In genomic region chrX:77568013-77568412, GRCm38 (mm10) we compare ENCODE assay signal across 19 mouse cellular contexts. TPM values are rescaled to one million over a fixed set of nuclear protein-coding genes. Genes with fewer than 3 reads are reported as not detected.
DNase-seq lines count a peak whose midpoint lies in the region; TF ChIP-seq lines count a peak whose summit lies in the region.
"Had no signal": no experiment of that assay in that cellular context is flagged by ENCODE, and none has a peak within 500 bp of the region (broad histone marks: within the 10 kb centered on the region; RNA-seq: fewer than 3 reads in every experiment).

No protein-coding gene starts in this region.

- TF ChIP-seq CTCF in ES-Bruce4 (IDR thresholded peaks at IDR 0.05; ENCODE audit: low read depth, low read length): no peak
- TF ChIP-seq CTCF in cerebellum, adult 2 months (IDR thresholded peaks at IDR 0.05; ENCODE audit: borderline replicate concordance, insufficient read depth, low read depth, low read length): no peak

- peaks cover 2% of the 10 kb centered on the region for H3K27me3 ChIP-seq in ES-Bruce4 (ENCODE audit: control insufficient read depth, insufficient read depth, low read length, poor library complexity, severe bottlenecking)
- H3K27me3 ChIP-seq in cerebellum, adult 2 months (ENCODE audit: control insufficient read depth, insufficient read depth, low read length): no peaks in the 10 kb centered on the region
- H3K27me3 ChIP-seq: CH12.LX; embryonic facial prominence, embryonic 12.5 days; forebrain, embryonic 13.5 days; forebrain, embryonic 15.5 days had no signal

- WGBS in cerebellum, adult 2 months: 51% methylated on average over 2 of the region's 2 CpGs

- H3K4me3 ChIP-seq in ES-Bruce4 (ENCODE audit: low read depth, low read length) (no peak overlapping the region), ES-E14 (ENCODE audit: insufficient read depth in 1 of 2, low read depth in 1 of 2, low read length in 2 of 2, poor library complexity in 1 of 2, severe bottlenecking in 1 of 2) (no peak overlapping the region)
- no peak overlapping the region for H3K4me3 ChIP-seq in cerebellum, adult 2 months (replicated peaks; ENCODE audit: insufficient read depth, low read depth, low read length)
- H3K4me3 ChIP-seq: embryonic facial prominence, embryonic 10.5 days; embryonic facial prominence, embryonic 12.5 days; forebrain, embryonic 13.5 days; forebrain, embryonic 15.5 days had no signal

- in situ Hi-C loops in ES-E14 (cut with MboI; ENCODE audit: low sequenced_read_pairs in 2 of 2, unreplicated experiment in 2 of 2): no loop called here

- H3K27ac ChIP-seq in ES-Bruce4 (ENCODE audit: insufficient read depth, low read length) (no peak overlapping the region), ES-E14 (ENCODE audit: insufficient read depth, low read depth, low read length, poor library complexity, severe bottlenecking) (no peak overlapping the region)
- H3K27ac ChIP-seq in cerebellum, adult 2 months (ENCODE audit: insufficient read depth, low read length): no peak overlapping the region
- H3K27ac ChIP-seq: embryonic facial prominence, embryonic 10.5 days; embryonic facial prominence, embryonic 12.5 days; forebrain, embryonic 13.5 days; forebrain, embryonic 15.5 days had no signal

- H3K9ac ChIP-seq in ES-Bruce4 (ENCODE audit: low read depth, poor library complexity, severe bottlenecking): no peak overlapping the region
- no peak overlapping the region for H3K9ac ChIP-seq in ES-E14 (ENCODE audit: insufficient read depth, low read depth, low read length, poor library complexity, severe bottlenecking)
- H3K9ac ChIP-seq: embryonic facial prominence, embryonic 12.5 days; forebrain, embryonic 13.5 days; forebrain, embryonic 15.5 days; forebrain, postnatal 0 days had no signal

- TF ChIP-seq EP300 in ES-Bruce4 (IDR thresholded peaks at IDR 0.05; ENCODE audit: insufficient read depth, low read depth, low read length): 0 out of 2 replicates have a peak, but pooled peaks have one; percentile 2

- H3K4me1 ChIP-seq in ES-Bruce4 (ENCODE audit: control insufficient read depth, insufficient read depth, low read length) (no peaks in the 10 kb centered on the region), ES-E14 (ENCODE audit: control insufficient read depth in 2 of 2, insufficient read depth in 2 of 2, low read length in 2 of 2, poor library complexity in 1 of 2) (peaks cover 0 to 5% of the 10 kb centered on the region in 2 experiments; a peak in 1 of 4 replicates)
- H3K4me1 ChIP-seq in cerebellum, adult 2 months (ENCODE audit: control insufficient read depth, insufficient read depth, low read length): peaks cover 3% of the 10 kb centered on the region; the same call in 1 of the 2 replicates
- H3K4me1 ChIP-seq: embryonic facial prominence, embryonic 10.5 days; embryonic facial prominence, embryonic 12.5 days; forebrain, embryonic 13.5 days; forebrain, embryonic 15.5 days had no signal

- no peak for TF ChIP-seq POLR2A in ES-Bruce4 (IDR thresholded peaks at IDR 0.05; ENCODE audit: insufficient read depth, low read length)
- TF ChIP-seq POLR2A in cerebellum, adult 2 months (IDR thresholded peaks at IDR 0.05; ENCODE audit: borderline replicate concordance, insufficient read depth, low read length): no peak

- peak; percentile 57 for DNase-seq in ES-E14 (ENCODE audit: low read depth, low spot score)
- peak; percentile 53 for DNase-seq in WW6 (ENCODE audit: low read depth, low spot score)
- DNase-seq in adrenal gland, postnatal 4 days (ENCODE audit: low spot score in 2 of 2): no peak
- DNase-seq in cerebellum, adult 2 months: no peak
- DNase-seq in urinary bladder, adult 2 months (ENCODE audit: low spot score): no peak
- DNase-seq: adrenal gland, adult 8-10 months; adrenal gland, postnatal 14 days; B cell, adult 2 months; cerebellum, adult 11-12 months; cerebellum, adult 8-10 months; cerebellum, adult 9-11 months; cerebellum, postnatal 25 days; forebrain, postnatal 0 days had no signal

- H3K36me3 ChIP-seq in ES-Bruce4 (ENCODE audit: control insufficient read depth, insufficient read depth, low read length, poor library complexity, severe bottlenecking) (no peaks in the 10 kb centered on the region), ES-E14 (ENCODE audit: control insufficient read depth, insufficient read depth, low read length, poor library complexity, severe bottlenecking) (no peaks in the 10 kb centered on the region)
- H3K36me3 ChIP-seq: embryonic facial prominence, embryonic 10.5 days; embryonic facial prominence, embryonic 12.5 days; forebrain, embryonic 15.5 days had no signal

- H3K9me3 ChIP-seq in ES-Bruce4 (replicated peaks; ENCODE audit: control insufficient read depth, insufficient read depth, low read length, poor library complexity, severe bottlenecking): no peaks in the 10 kb centered on the region
- no peaks in the 10 kb centered on the region for H3K9me3 ChIP-seq in ES-E14 (ENCODE audit: control insufficient read depth, insufficient read depth, low read depth, low read length)
- H3K9me3 ChIP-seq: embryonic facial prominence, embryonic 10.5 days; embryonic facial prominence, embryonic 12.5 days; forebrain, embryonic 13.5 days; forebrain, embryonic 15.5 days had no signal

TF ChIP-seq in ES-E14, 5 proteins besides CTCF, POLR2A, EP300 and RAD21:
- TF ChIP-seq HCFC1 (IDR thresholded peaks at IDR 0.05; ENCODE audit: borderline replicate concordance, insufficient read depth, low read length) (no peak), ZC3H11A (IDR thresholded peaks at IDR 0.05; ENCODE audit: borderline replicate concordance, low read depth, low read length) (no peak), CHD2 (IDR thresholded peaks at IDR 0.05; ENCODE audit: low read depth, low read length) (0 out of 2 replicates have a peak, but pooled peaks have one; percentile 21), ZNF384 (IDR thresholded peaks at IDR 0.05; ENCODE audit: low read depth, low read length) (no peak), MAFK (IDR thresholded peaks at IDR 0.05; ENCODE audit: insufficient read depth, low read depth, low read length) (0 out of 2 replicates have a peak, but pooled peaks have one; percentile 23)
TF ChIP-seq in ES-E14: peak in this region for 2.

RNA-seq across cellular contexts. Expression of gene Tbl1x, which starts 57.2 kb away (rescaled TPM):
- polyA plus RNA-seq in ES-Bruce4 (2011; ENCODE audit: insufficient read depth, insufficient read length, low read depth, missing spikeins): 67.4 and 70.4 TPM in 2 replicates
- total RNA-seq in ES-E14 (2012; rRNA removed): 33.7 and 35.5 TPM in 2 replicates
- 10 to 100 TPM; 82.3 to 88.5 TPM for total RNA-seq in adrenal gland, postnatal 4 days (2021)
- polyA plus RNA-seq in cerebellum, adult 2 months (2012; rRNA removed): 30.1 and 31.3 TPM in 2 replicates
- 37.2 and 44.1 TPM in 2 replicates for polyA plus RNA-seq in urinary bladder, adult 2 months (2012; rRNA removed)

Comparison
In these comparisons a context has a peak if more than half of its experiments do, and no peak if none do; other contexts are left out.
1. DNase-seq: peak in ES-E14 (single experiment) and WW6 (single experiment); none in adrenal gland, postnatal 4 days (0 of 2), cerebellum, adult 2 months (0 of 2) and urinary bladder, adult 2 months (single experiment).